Mouse (Mus musculus) G1E (cell line): ENCODE measurements around the gene Wrb.
"Not testable (repeated sequence)": the region's sequence is repeated elsewhere in the genome, so short reads cannot be mapped to it uniquely, and the experiment has no call there.

Experiments used
- CTCF ChIP-seq: IDR thresholded peaks from 2 replicates; pipeline ENCODE4 v1.5.1; 2012; ENCODE audit warnings: low read depth, low read length, inconsistent platforms, mixed read lengths
- GATA1 ChIP-seq: IDR thresholded peaks from 2 replicates; pipeline ENCODE4 v1.6.1; 2012; ENCODE audit warnings: borderline replicate concordance, low read length, inconsistent platforms, mixed read lengths
- TAL1 ChIP-seq: conservative IDR thresholded peaks from 2 replicates; pipeline ENCODE4 v1.6.1; 2012; ENCODE audit warnings: low read depth, low read length, inconsistent platforms, mixed read lengths

DNA sequence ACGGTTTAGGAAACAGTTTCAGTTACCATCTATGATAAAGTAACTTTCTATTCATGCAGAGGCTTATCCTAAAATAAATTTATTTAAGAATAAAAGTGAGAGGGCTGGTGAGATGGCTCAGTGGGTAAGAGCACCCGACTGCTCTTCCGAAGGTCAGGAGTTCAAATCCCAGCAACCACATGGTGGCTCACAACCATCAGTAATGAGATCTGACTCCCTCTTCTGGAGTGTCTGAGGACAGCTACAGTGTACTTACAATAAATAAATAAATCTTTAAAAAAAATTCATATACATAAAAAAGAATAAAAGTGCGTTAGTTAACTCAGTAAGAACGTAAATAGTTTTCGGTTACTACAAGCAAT, 478 bp upstream of the Wrb start:
- not testable (repeated sequence) for TF ChIP-seq TAL1, CTCF, GATA1
